18 mouse cellular contexts compared by ENCODE assay signal in genomic region chr8:24725630-24726029, GRCm38 (mm10). TPM values are rescaled to one million over a fixed set of nuclear protein-coding genes. Genes with fewer than 3 reads are reported as not detected.
A peak's percentile ranks its signal among the peaks of the same experiment; 100 is the strongest.
DNase-seq lines count a peak whose midpoint lies in the region; ATAC-seq lines count a peak whose summit lies in the region.
"Had no signal": no experiment of that assay in that cellular context is flagged by ENCODE, and none has a peak within 500 bp of the region (broad histone marks: within the 10 kb centered on the region; RNA-seq: fewer than 3 reads in every experiment).

TSS of gene Adam3 (minus strand) at chr8:24725852.

- no peak for ATAC-seq in heart, embryonic 12.5 days (ENCODE audit: insufficient number of reproducible peaks, low FRiP score)
- 0 out of 2 replicates have a peak, but pooled peaks have one; percentile 8 for ATAC-seq in lung, embryonic 16.5 days (ENCODE audit: low read depth)
- ATAC-seq: Patski had no signal

- no peak within 1 kb of the TSS for H3K27ac ChIP-seq in heart, embryonic 12.5 days (ENCODE audit: poor library complexity, severe bottlenecking)
- peak within 1 kb of the TSS; percentile 46 for H3K27ac ChIP-seq in lung, embryonic 16.5 days (ENCODE audit: low read length)
- no peak within 1 kb of the TSS for H3K27ac ChIP-seq in forebrain, embryonic 10.5 days
- H3K27ac ChIP-seq: heart, embryonic 13.5 days; limb, embryonic 15.5 days; midbrain, embryonic 12.5 days; neural tube, embryonic 12.5 days had no signal

- no peak within 1 kb of the TSS for H3K4me3 ChIP-seq in heart, embryonic 12.5 days
- H3K4me3 ChIP-seq in lung, embryonic 16.5 days (ENCODE audit: low read length) = no peak within 1 kb of the TSS
- no peak within 1 kb of the TSS for H3K4me3 ChIP-seq in forebrain, embryonic 10.5 days
- H3K4me3 ChIP-seq: erythroblast, embryonic 14.5 days; heart, embryonic 13.5 days; limb, embryonic 15.5 days; midbrain, embryonic 12.5 days; neural tube, embryonic 12.5 days had no signal

- 0 out of 2 replicates have a peak within 1 kb of the TSS, but pooled peaks have one; percentile 10 for H3K4me2 ChIP-seq in heart, embryonic 12.5 days
- peak within 1 kb of the TSS; percentile 32 for H3K4me2 ChIP-seq in lung, embryonic 16.5 days (ENCODE audit: low read depth, low read length)
- H3K4me2 ChIP-seq: heart, embryonic 13.5 days; limb, embryonic 15.5 days; midbrain, embryonic 12.5 days; neural tube, embryonic 12.5 days had no signal

- DNase-seq in heart, postnatal 14 days = no peak
- DNase-seq in thymus, postnatal 4 days = peak; percentile 25
- no peak for DNase-seq in thymus, postnatal 25 days
- no peak for DNase-seq in forebrain, embryonic 10.5 days (ENCODE audit: extremely low spot score, low spot score)
- no peak for DNase-seq in gastrocnemius, adult 18-20 months (ENCODE audit: low spot score)
- DNase-seq in kidney, adult 9 months = no peak
- DNase-seq: adrenal gland, postnatal 10 days; cerebellum, adult 9-11 months; kidney, postnatal 14 days; retina, postnatal 1 day had no signal

- no peak within 1 kb of the TSS for H3K9ac ChIP-seq in heart, embryonic 12.5 days
- H3K9ac ChIP-seq in lung, embryonic 16.5 days (ENCODE audit: low read length) = no peak within 1 kb of the TSS
- H3K9ac ChIP-seq: heart, embryonic 13.5 days; limb, embryonic 15.5 days; midbrain, embryonic 12.5 days; neural tube, embryonic 12.5 days had no signal

- no peaks in the 10 kb centered on the region for H3K9me3 ChIP-seq in heart, embryonic 12.5 days (replicated peaks)
- H3K9me3 ChIP-seq in lung, embryonic 16.5 days (ENCODE audit: control insufficient read depth, low read length) = no peaks in the 10 kb centered on the region
- H3K9me3 ChIP-seq in forebrain, embryonic 10.5 days = no peaks in the 10 kb centered on the region
- H3K9me3 ChIP-seq: heart, embryonic 13.5 days; limb, embryonic 15.5 days; midbrain, embryonic 12.5 days; neural tube, embryonic 12.5 days had no signal

- H3K36me3 ChIP-seq in heart, embryonic 12.5 days = no peaks in the 10 kb centered on the region
- H3K36me3 ChIP-seq in lung, embryonic 16.5 days (ENCODE audit: control insufficient read depth, insufficient read depth, low read length) = no peaks in the 10 kb centered on the region
- no peaks in the 10 kb centered on the region for H3K36me3 ChIP-seq in forebrain, embryonic 10.5 days (replicated peaks)
- H3K36me3 ChIP-seq: heart, embryonic 13.5 days; limb, embryonic 15.5 days; midbrain, embryonic 12.5 days; neural tube, embryonic 12.5 days had no signal

- no peaks in the 10 kb centered on the region for H3K27me3 ChIP-seq in heart, embryonic 12.5 days (replicated peaks)
- no peaks in the 10 kb centered on the region for H3K27me3 ChIP-seq in lung, embryonic 16.5 days (ENCODE audit: control insufficient read depth, insufficient read depth, low read depth, low read length)
- no peaks in the 10 kb centered on the region for H3K27me3 ChIP-seq in forebrain, embryonic 10.5 days (ENCODE audit: poor library complexity, severe bottlenecking)
- H3K27me3 ChIP-seq: heart, embryonic 13.5 days; limb, embryonic 15.5 days; midbrain, embryonic 12.5 days; neural tube, embryonic 12.5 days had no signal

- H3K4me1 ChIP-seq in heart, embryonic 12.5 days (replicated peaks) = peaks cover 5% of the 10 kb centered on the region; the same call in 1 of the 2 replicates
- H3K4me1 ChIP-seq in lung, embryonic 16.5 days (replicated peaks; ENCODE audit: control insufficient read depth, insufficient read depth, low read length) = peaks cover 18% of the 10 kb centered on the region
- H3K4me1 ChIP-seq in forebrain, embryonic 10.5 days = peaks cover 13% of the 10 kb centered on the region
- H3K4me1 ChIP-seq: neural tube, embryonic 12.5 days had no signal

- intact Hi-C loops in heart, postnatal 14 days (cut with DNase I) = no loop called here

- 34% methylated on average over 11 of the region's 11 CpGs for WGBS in heart, embryonic 12.5 days
- WGBS in lung, embryonic 16.5 days = 24% methylated on average over 11 of the region's 11 CpGs
- WGBS in forebrain, embryonic 10.5 days = 65% methylated on average over 11 of the region's 11 CpGs

RNA-seq across cellular contexts. Expression of gene Adam3, which starts in this region (rescaled TPM):
- polyA plus RNA-seq in heart, embryonic 12.5 days (2016; fragmentation: Nextera tagmentation; extraction: Ambion mirVana) = not detected in 2 replicates
- not detected for total RNA-seq in heart, postnatal 14 days (2021)
- 0.19 TPM in 1 of 2 replicates, not detected in the other for polyA plus RNA-seq in lung, embryonic 16.5 days (2015; fragmentation: Nextera tagmentation; extraction: Ambion mirVana)
- 0.07 TPM in 1 of 2 replicates, not detected in the other for polyA plus RNA-seq in forebrain, embryonic 10.5 days (2016; fragmentation: Nextera tagmentation; extraction: Ambion mirVana)
- not detected for total RNA-seq in gastrocnemius, adult 18-20 months (2021)
- total RNA-seq: adrenal gland, postnatal 10 days had no signal
- polyA plus RNA-seq: erythroblast, embryonic 14.5 days; midbrain, embryonic 12.5 days; neural tube, embryonic 12.5 days; Patski had no signal

Comparison
In these comparisons a context has a peak if more than half of its experiments do, and no peak if none do; other contexts are left out.
1. Peak in ATAC-seq, H3K27ac ChIP-seq and H3K4me2 ChIP-seq in lung, embryonic 16.5 days; RNA of the gene not detected or under 1 TPM.